Mouse (Mus musculus) E14TG2a.4 (cell line): ENCODE results near the gene Necap2.

Experiments
- H3K27me3 ChIP-seq: 2 replicates; pipeline ENCODE4 v1.6.1; 2014; ENCODE audit warnings: low read length, control low read depth; ENCODE audit not compliant: insufficient read depth
- H3K36me3 ChIP-seq: 2 replicates; pipeline ENCODE4 v1.6.1; 2014; ENCODE audit warnings: low read length, control low read depth; ENCODE audit not compliant: insufficient read depth
- H3K4me1 ChIP-seq: replicated peaks from 2 replicates; pipeline ENCODE4 v1.6.1; 2014; ENCODE audit warnings: low read depth, low read length, control low read depth
- H3K4me3 ChIP-seq: replicated peaks from 2 replicates; pipeline ENCODE4 v1.5.1; 2014; ENCODE audit warnings: mild to moderate bottlenecking, low read length
- H3K9me3 ChIP-seq: 2 replicates; pipeline ENCODE4 v1.6.1; 2014; ENCODE audit warnings: low read length, control low read depth
- CTCF ChIP-seq: conservative IDR thresholded peaks from 2 replicates; pipeline ENCODE4 v1.5.1; 2014; ENCODE audit warnings: low read length
- NANOG ChIP-seq: IDR thresholded peaks from 2 replicates; pipeline ENCODE4 v1.6.1; 2014; ENCODE audit warnings: borderline replicate concordance, low read length, mixed read lengths
- POU5F1 ChIP-seq: IDR thresholded peaks from 2 replicates; pipeline ENCODE4 v1.6.1; 2014; ENCODE audit warnings: low read length, borderline replicate concordance

Gene Necap2

DNA sequence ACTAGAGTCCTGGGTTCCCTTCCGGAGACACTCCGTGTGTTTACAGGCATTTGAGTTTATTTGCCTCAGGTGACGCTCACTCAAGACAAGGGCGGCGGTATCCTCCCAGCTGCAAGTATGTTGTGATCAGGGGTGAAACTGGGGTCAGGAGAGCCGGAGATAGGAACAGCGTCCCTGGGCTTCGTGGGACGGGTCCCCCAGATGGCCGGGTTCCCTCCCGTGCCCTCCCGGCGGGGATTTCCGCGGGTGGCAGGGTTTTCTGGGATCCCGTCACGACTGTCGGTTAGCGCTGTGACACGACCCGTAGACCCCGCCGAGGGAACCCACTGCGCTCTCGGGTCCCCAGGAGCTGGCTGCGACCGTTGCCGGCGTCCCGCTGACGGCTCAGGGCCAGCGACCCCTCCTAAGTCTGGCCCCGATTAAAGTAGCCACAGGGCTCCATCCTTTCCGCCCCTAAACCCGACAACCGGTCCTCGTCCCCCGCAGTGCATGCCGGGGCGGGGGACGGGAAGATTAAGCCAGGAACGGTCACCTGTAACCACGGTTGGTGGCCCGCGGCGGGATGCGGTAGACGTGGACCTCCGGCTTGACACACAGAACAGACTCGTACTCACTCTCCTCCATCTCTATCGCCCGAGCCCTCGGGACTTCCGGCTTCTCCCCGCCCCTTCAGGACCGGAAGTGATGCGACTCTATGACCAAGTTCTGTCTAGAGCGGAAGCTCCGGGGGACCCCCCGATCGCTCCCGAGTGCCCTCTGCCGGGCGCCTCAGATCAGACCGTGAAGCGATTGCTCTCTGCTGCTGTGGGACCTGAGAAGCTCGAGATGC, at the start of gene Necap2:
Gene Necap2, minus strand, starts transcription at position 677 of the 829 bp plus-strand sequence.
- Histone ChIP-seq H3K36me3 (peaks cover 30% of the 10 kb centered on the region), H3K4me1 (peaks cover 37% of the 10 kb centered on the region), H3K27me3 (no peaks in the 10 kb centered on the region), H3K4me3 (peak within 1 kb of the TSS; percentile 100), H3K9me3 (no peaks in the 10 kb centered on the region)
- peak; percentile 54 for TF ChIP-seq CTCF
- TF ChIP-seq POU5F1, result no peak

DNA sequence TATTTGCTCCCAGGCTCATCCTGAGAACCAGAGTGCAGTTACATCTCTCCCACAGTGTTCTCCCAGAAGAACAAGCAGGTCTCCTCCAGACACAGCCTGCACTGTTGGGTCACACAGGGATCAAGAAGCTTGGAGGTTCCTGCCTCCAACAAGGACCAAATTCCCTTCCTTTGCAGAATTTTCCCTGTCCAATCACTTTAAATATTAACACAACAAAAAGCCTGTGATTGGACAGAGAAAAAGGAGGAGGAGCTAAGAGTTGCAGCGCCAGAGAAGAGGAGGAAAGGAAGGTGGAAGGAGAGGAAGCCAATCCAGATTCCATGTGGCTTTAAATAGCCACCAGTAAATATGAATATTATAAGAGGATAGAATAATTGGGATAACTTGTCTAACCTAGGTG, 44.9 kb upstream of the Necap2 start:
- H3K36me3 ChIP-seq, result peaks cover 76% of the 10 kb centered on the region
- no peaks in the 10 kb centered on the region for H3K27me3 ChIP-seq
- TF ChIP-seq CTCF, result no peak
- no peak for TF ChIP-seq POU5F1
- TF ChIP-seq NANOG, result no peak
- H3K4me3 ChIP-seq, result no peak overlapping the region
- no peaks in the 10 kb centered on the region for H3K9me3 ChIP-seq
- H3K4me1 ChIP-seq, result peaks cover 99% of the 10 kb centered on the region

DNA sequence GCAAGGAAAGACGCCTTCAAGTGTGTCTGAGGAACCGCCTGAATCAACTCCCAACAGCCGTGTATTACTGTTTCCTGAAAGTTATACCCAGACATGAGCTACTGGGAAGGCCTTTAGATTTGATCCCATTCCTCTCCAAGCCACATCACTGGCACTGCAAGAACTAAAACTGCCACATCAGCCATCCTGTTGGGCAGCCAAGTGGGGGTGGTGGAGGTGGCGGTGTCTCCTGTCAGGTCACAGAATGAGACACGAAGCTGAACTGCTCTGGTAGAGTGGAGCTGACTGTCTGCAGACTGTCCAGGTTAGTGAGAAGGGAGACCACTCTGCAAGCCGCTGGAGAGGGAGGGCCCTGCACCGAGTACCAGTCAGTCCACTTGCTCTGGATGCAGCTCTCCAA, 44.5 kb upstream of the Necap2 start:
- H3K27me3 ChIP-seq, result no peaks in the 10 kb centered on the region
- H3K4me3 ChIP-seq, result no peak overlapping the region
- TF ChIP-seq POU5F1 (no peak), NANOG (no peak), CTCF (no peak)
- H3K36me3 ChIP-seq, result peaks cover 81% of the 10 kb centered on the region
- peaks cover 99% of the 10 kb centered on the region for H3K4me1 ChIP-seq
- H3K9me3 ChIP-seq, result no peaks in the 10 kb centered on the region

DNA sequence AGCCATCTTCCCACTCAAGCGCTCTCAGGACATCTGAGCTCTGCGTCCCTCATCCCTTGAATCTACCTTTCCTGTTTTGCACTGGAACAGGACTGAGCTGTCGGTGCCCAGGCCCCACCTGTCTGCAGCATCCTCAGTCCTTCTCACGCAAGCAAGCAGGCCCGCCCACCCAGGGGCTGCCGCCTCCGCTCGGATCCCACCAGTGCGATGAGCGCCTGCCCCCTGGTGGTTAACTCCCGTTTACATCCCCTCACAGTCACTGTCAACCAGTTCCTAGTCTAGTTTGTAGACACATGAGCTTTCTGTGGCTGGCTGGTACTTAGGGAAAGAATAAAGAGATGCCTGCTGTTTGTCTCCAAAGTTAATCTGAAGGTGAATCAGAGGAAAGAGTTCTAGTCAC, 42.5 kb upstream of the Necap2 start:
- Histone ChIP-seq H3K4me3 (0 out of 2 replicates have a peak overlapping the region, but pooled peaks have one; percentile 23), H3K27me3 (no peaks in the 10 kb centered on the region), H3K36me3 (peaks cover 84% of the 10 kb centered on the region), H3K9me3 (no peaks in the 10 kb centered on the region), H3K4me1 (peaks cover 98% of the 10 kb centered on the region)
- TF ChIP-seq CTCF (peak; percentile 55), POU5F1 (no peak), NANOG (no peak)

DNA sequence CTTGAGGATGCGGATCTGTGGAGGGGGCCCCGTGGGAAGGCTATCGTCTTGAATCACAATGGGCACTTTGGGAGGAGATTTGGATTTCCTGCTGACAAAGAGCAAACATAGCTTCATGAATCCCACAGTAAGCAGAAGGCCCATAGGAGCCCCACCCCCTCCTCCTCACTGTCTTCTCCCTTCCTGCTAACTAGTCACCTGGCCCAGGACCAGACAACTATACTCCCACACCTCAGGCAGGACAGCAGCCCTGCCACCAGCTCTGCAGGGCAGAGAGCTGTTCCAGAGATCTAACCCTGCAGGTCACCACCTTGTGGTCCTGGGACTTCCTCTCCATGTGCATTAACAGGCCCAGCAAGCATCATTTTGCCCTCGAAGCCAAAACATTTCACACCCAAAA, 40.5 kb upstream of the Necap2 start:
- no peak for TF ChIP-seq NANOG
- TF ChIP-seq CTCF, result no peak
- no peak for TF ChIP-seq POU5F1
- peaks cover 91% of the 10 kb centered on the region for H3K36me3 ChIP-seq
- H3K4me3 ChIP-seq, result peak overlapping the region; percentile 8
- peaks cover 98% of the 10 kb centered on the region for H3K4me1 ChIP-seq
- no peaks in the 10 kb centered on the region for H3K9me3 ChIP-seq
- no peaks in the 10 kb centered on the region for H3K27me3 ChIP-seq

DNA sequence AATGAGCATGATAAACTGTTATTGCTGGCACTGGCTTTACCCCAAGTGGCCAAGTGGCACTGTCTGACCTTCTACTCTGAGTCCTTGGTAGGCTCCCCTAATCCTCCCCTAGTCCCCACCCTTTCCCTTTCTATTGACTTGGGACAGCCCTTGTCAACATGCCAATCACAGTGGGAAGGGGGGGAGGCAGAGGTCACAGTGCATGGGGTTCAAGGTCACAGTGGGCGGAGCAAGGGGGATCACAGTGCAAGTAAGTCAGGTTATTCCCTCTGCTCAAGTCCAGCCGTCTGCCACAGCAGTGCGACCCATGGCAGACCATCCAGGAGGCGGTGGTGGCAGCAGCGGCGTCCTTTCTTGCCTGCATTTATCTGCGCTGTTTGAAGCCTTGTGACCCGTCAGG, 37.2 kb upstream of the Necap2 start:
- TF ChIP-seq NANOG (peak; percentile 28; the same call in 1 of the 2 replicates), CTCF (no peak)
- H3K36me3 ChIP-seq, result peaks cover 92% of the 10 kb centered on the region
- no peaks in the 10 kb centered on the region for H3K9me3 ChIP-seq

DNA sequence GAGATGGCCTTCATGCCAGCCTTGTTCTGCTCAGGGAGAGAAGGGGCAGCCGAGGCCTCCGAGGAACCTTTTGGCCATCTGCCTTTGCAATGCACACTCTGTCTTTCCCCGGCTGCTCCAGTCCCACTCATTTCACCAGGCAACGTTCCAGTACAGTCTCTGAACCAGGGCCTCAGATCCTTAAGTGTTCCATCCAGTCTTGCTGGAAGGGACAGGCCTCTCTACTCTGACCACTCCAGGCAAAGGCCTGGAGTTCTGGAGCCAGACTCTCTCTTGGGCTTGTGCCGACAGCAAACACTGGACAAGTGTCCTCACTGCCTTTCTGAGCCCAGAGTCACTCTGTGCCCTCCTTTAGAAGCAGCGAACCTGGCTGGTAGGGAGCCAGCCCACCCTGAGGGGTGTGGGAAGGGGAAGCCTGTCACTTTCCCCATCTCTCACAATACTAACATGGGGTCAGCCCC, 36.4 kb upstream of the Necap2 start:
- H3K4me3 ChIP-seq, result peak overlapping the region; percentile 63
- TF ChIP-seq CTCF (no peak), POU5F1 (no peak), NANOG (no peak)
- no peaks in the 10 kb centered on the region for H3K27me3 ChIP-seq
- H3K9me3 ChIP-seq, result no peaks in the 10 kb centered on the region
- peaks cover 83% of the 10 kb centered on the region for H3K36me3 ChIP-seq
- peaks cover 81% of the 10 kb centered on the region for H3K4me1 ChIP-seq

More for the DNA sequence above, 37.2 kb upstream of the Necap2 start:
- Histone ChIP-seq H3K27me3 (no peaks in the 10 kb centered on the region), H3K4me3 (peak overlapping the region; percentile 63), H3K4me1 (peaks cover 89% of the 10 kb centered on the region)

DNA sequence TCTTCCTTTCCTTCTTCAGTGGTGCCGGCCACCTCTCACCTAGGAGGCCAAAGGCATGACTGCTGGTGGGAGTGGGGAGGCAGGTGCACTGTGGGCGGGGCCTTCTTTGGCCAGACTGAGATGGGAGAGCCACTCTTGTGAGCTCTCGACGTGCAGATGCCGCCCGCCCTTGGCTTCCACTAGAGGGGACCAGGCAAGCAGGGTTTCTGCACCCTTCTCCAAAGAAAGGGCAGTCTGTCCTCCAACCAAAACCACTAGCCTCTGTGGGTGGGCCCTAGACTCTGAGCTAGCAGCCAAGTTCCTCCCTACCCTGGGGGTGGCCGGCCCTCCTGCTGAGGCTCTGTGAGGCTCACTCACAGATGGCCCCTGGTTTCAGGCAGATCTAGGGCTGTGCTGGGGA, 35.7 kb upstream of the Necap2 start:
- H3K4me3 ChIP-seq, result peak overlapping the region; percentile 63; the same call in 1 of the 2 replicates
- peaks cover 74% of the 10 kb centered on the region for H3K4me1 ChIP-seq
- TF ChIP-seq NANOG, result no peak
- no peak for TF ChIP-seq POU5F1
- TF ChIP-seq CTCF, result no peak
- no peaks in the 10 kb centered on the region for H3K9me3 ChIP-seq
- no peaks in the 10 kb centered on the region for H3K27me3 ChIP-seq
- peaks cover 76% of the 10 kb centered on the region for H3K36me3 ChIP-seq
